ENCODE assay signal across 28 mouse cellular contexts in the genomic region with DNA sequence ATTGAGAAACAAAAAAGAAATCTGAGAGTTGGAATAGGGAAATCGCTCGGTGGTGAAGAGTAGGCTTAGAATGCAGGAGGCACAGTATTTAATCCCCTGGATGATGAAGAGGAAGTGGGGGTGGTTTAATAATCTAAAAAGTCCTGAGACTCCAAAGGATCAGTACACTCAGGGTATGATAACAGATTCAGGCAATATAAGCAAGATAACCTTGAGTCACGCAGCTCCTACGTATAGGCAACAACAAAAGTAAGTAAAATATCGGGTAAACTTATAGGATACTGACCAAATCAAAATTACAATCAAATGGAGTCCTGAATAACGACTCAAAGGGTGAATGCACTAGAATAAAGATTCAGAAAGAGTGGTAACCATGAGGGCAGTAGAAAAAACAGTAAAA.
"Had no signal": no experiment of that assay in that cellular context is flagged by ENCODE, and none has a peak within 500 bp of the region (broad histone marks: within the 10 kb centered on the region; RNA-seq: fewer than 3 reads in every experiment).

No protein-coding gene starts in this region.

- H3K27ac ChIP-seq: embryonic facial prominence, embryonic 10.5 days; embryonic facial prominence, embryonic 12.5 days; embryonic facial prominence, embryonic 13.5 days; embryonic facial prominence, embryonic 15.5 days; forebrain, embryonic 10.5 days; forebrain, embryonic 12.5 days; forebrain, embryonic 13.5 days; forebrain, embryonic 15.5 days; gastrocnemius, adult 2 months; heart, adult 2 months had no signal

- H3K27me3 ChIP-seq: embryonic facial prominence, embryonic 12.5 days; embryonic facial prominence, embryonic 13.5 days; embryonic facial prominence, embryonic 15.5 days; forebrain, embryonic 12.5 days; forebrain, embryonic 13.5 days; forebrain, embryonic 15.5 days had no signal

- H3K4me3 ChIP-seq: embryonic facial prominence, embryonic 10.5 days; embryonic facial prominence, embryonic 12.5 days; embryonic facial prominence, embryonic 13.5 days; embryonic facial prominence, embryonic 15.5 days; erythroblast, embryonic 14.5 days; forebrain, embryonic 10.5 days; forebrain, embryonic 12.5 days; forebrain, embryonic 13.5 days; forebrain, embryonic 15.5 days; gastrocnemius, adult 2 months; heart, adult 2 months had no signal

- H3K9ac ChIP-seq: embryonic facial prominence, embryonic 12.5 days; embryonic facial prominence, embryonic 13.5 days; embryonic facial prominence, embryonic 15.5 days; forebrain, embryonic 12.5 days; forebrain, embryonic 13.5 days; forebrain, embryonic 15.5 days; forebrain, postnatal 0 days had no signal

- H3K9me3 ChIP-seq: embryonic facial prominence, embryonic 10.5 days; embryonic facial prominence, embryonic 12.5 days; embryonic facial prominence, embryonic 13.5 days; embryonic facial prominence, embryonic 15.5 days; forebrain, embryonic 10.5 days; forebrain, embryonic 12.5 days; forebrain, embryonic 13.5 days; forebrain, embryonic 15.5 days had no signal

- ATAC-seq: forebrain, embryonic 13.5 days; forebrain, embryonic 14.5 days; forebrain, embryonic 15.5 days; forebrain, embryonic 16.5 days; forebrain, postnatal 0 days had no signal

- H3K4me1 ChIP-seq: embryonic facial prominence, embryonic 10.5 days; embryonic facial prominence, embryonic 12.5 days; embryonic facial prominence, embryonic 13.5 days; embryonic facial prominence, embryonic 15.5 days; forebrain, embryonic 10.5 days; forebrain, embryonic 12.5 days; forebrain, embryonic 13.5 days; forebrain, embryonic 15.5 days had no signal

- H3K36me3 ChIP-seq: embryonic facial prominence, embryonic 12.5 days; forebrain, embryonic 15.5 days had no signal

- H3K4me2 ChIP-seq: embryonic facial prominence, embryonic 12.5 days; embryonic facial prominence, embryonic 13.5 days; embryonic facial prominence, embryonic 15.5 days; forebrain, embryonic 12.5 days; forebrain, embryonic 13.5 days; forebrain, embryonic 15.5 days had no signal

- DNase-seq: cerebellum, adult 8-10 months; cerebellum, adult 9-10 months; cerebellum, adult 9-11 months; cerebellum, postnatal 10 days; cerebellum, postnatal 14 days; cerebellum, postnatal 25 days; cerebellum, postnatal 36 days; embryo, embryonic 11 days; forebrain, postnatal 0 days; gastrocnemius, adult 2 months; gastrocnemius, postnatal 10 days; gastrocnemius, postnatal 14 days; gastrocnemius, postnatal 25 days; gastrocnemius, postnatal 36 days; heart, adult 11 months; heart, adult 18-20 months; heart, adult 2 months had no signal
